Comparison of ENCODE assay signal across 17 mouse cellular contexts in genomic region chr7:49000816-49001215, GRCm38 (mm10).
DNase-seq lines count a peak whose midpoint lies in the region; ATAC-seq and TF ChIP-seq lines count a peak whose summit lies in the region.
"Had no signal": no experiment of that assay in that cellular context is flagged by ENCODE, and none has a peak within 500 bp of the region (broad histone marks: within the 10 kb centered on the region; RNA-seq: fewer than 3 reads in every experiment).

No protein-coding gene starts in this region.

- no peak overlapping the region for H3K4me3 ChIP-seq in cortical plate, adult 2 months (ENCODE audit: insufficient read depth, low read length)
- H3K4me3 ChIP-seq: heart, embryonic 12.5 days had no signal

- no peak for TF ChIP-seq POLR2A in cortical plate, adult 2 months (IDR thresholded peaks at IDR 0.05; ENCODE audit: extremely low read depth, insufficient read depth, low read length)

- peak; percentile 85 for DNase-seq in layer of hippocampus, adult 9-11 months
- DNase-seq in layer of hippocampus, postnatal 36 days, result no peak
- DNase-seq in right cerebral cortex, postnatal 10 days (ENCODE audit: low spot score in 2 of 2), result peak; percentile 53 to 81
- no peak for DNase-seq in adrenal gland, postnatal 4 days (ENCODE audit: low spot score in 2 of 2)
- DNase-seq in thymus, postnatal 4 days, result no peak
- DNase-seq: adrenal gland, postnatal 36 days; cerebellum, postnatal 10 days; heart, postnatal 36 days; kidney, adult 11 months; kidney, postnatal 14 days; liver; liver, postnatal 0 days; midbrain, embryonic 14.5 days had no signal

- peak overlapping the region; percentile 34; the same call in 1 of the 2 replicates for H3K27ac ChIP-seq in cortical plate, adult 2 months (ENCODE audit: insufficient read depth, low read length)
- H3K27ac ChIP-seq: hindbrain, postnatal 0 days had no signal

- peaks cover 9% of the 10 kb centered on the region for H3K4me1 ChIP-seq in cortical plate, adult 2 months (ENCODE audit: control insufficient read depth, insufficient read depth, low read length)

- peak; percentile 47 for ATAC-seq in granulocyte monocyte progenitor cell, adult 5-6 weeks (replicated peaks; ENCODE audit: poor library complexity, severe bottlenecking)
- ATAC-seq: hindbrain, postnatal 0 days; liver, postnatal 0 days had no signal

- no peak for TF ChIP-seq CTCF in cortical plate, adult 2 months (IDR thresholded peaks at IDR 0.05; ENCODE audit: extremely low read depth, insufficient read depth, low read length)

Comparison
In these comparisons a context has a peak if more than half of its experiments do, and no peak if none do; other contexts are left out.
1. DNase-seq: peak in layer of hippocampus, adult 9-11 months (single experiment) and right cerebral cortex, postnatal 10 days (2 of 2); none in layer of hippocampus, postnatal 36 days (0 of 2), adrenal gland, postnatal 4 days (0 of 2) and thymus, postnatal 4 days (single experiment).